Mouse (Mus musculus): Measurements from ENCODE around the gene Apol11a. TPM values are rescaled to one million over a fixed set of nuclear protein-coding genes. Genes with fewer than 3 reads are reported as not detected.
"Not testable (repeated sequence)": the region's sequence is repeated elsewhere in the genome, so short reads cannot be mapped to it uniquely, and the experiment has no call there.

Gene Apol11a
- polyA plus RNA-seq, 1 experiment = 0.25 TPM

DNA sequence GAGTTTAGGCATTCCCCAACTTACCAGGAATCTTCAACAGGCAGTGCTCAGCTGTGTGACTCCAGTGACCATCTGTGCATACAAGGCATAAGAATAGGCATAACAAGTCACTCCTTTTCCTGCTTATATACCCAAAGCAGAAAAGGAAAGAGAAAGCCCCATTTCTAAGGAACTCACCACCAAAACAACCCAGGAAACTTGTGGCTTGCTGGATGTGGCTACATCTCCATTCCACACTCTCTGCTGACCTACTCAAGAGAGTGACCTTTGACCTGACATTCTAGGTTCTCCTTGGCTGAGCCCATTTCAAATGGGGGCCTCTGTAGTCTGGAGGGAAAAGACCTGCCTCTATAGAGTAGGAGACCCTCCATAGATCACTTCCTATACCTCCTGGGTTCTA is 25.1 kb downstream of the Apol11a start, which contains the start of gene Apol7c:
Apol7c (minus strand) TSS at position 101 of the 400 bp plus-strand sequence.
- Histone ChIP-seq H3K79me2 (ENCODE audit: control insufficient read depth, insufficient read depth) (no peaks in the 10 kb centered on the region), H3ac (ENCODE audit: control insufficient read depth, insufficient read length, low read depth) (no peak within 1 kb of the TSS), H3K36me3 (ENCODE audit: control insufficient read depth, insufficient read depth) (no peaks in the 10 kb centered on the region), H3K79me3 (ENCODE audit: low read depth) (no peaks in the 10 kb centered on the region), H3K4me3 (ENCODE audit: insufficient read depth, poor library complexity, severe bottlenecking) (no peak within 1 kb of the TSS), H3K27me3 (ENCODE audit: control insufficient read depth, insufficient read depth, insufficient read length) (no peaks in the 10 kb centered on the region)
- TF ChIP-seq CTCF (IDR thresholded peaks at IDR 0.05; ENCODE audit: control insufficient read depth, insufficient read depth, insufficient read length) (no peak), USF1 (IDR thresholded peaks at IDR 0.05; ENCODE audit: low read depth) (no peak), FOSL1 (IDR thresholded peaks at IDR 0.05; ENCODE audit: insufficient read depth, low read length, poor library complexity, severe bottlenecking) (no peak), MAX (IDR thresholded peaks at IDR 0.05) (no peak), MYOG (IDR thresholded peaks at IDR 0.05; ENCODE audit: control insufficient read depth, extremely low read depth, insufficient read length) (no peak), MYOD1 (IDR thresholded peaks at IDR 0.05; ENCODE audit: control insufficient read depth, insufficient read length, low read depth) (no peak), CEBPB (IDR thresholded peaks at IDR 0.05; ENCODE audit: low read depth) (no peak)

DNA sequence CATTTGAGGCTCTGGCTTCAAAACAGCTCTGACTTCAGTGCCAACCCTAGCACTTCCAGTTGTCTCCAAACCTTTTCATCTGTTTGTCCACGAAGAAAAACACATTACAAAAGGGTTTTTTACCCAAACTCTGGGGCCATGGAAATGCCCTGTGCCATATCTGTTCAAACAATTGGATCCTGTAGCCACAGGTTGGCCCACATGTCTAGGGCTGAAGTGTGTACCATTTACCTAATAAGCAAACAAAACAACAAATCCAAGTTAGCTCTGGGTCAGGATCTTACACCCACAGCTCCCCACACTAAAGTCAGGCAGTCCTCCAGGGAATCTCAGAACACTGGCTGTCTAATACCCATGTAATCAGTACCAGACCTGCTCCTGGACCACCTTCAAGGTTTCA is 31.1 kb downstream of the Apol11a start:
- H3K36me3 ChIP-seq (ENCODE audit: control insufficient read depth, insufficient read depth); H3K27me3 ChIP-seq (ENCODE audit: control insufficient read depth, insufficient read depth, insufficient read length); H3K79me3 ChIP-seq (ENCODE audit: low read depth); H3K79me2 ChIP-seq (ENCODE audit: control insufficient read depth, insufficient read depth); H3ac ChIP-seq (ENCODE audit: control insufficient read depth, insufficient read length, low read depth); H3K4me3 ChIP-seq (ENCODE audit: insufficient read depth, poor library complexity, severe bottlenecking): not testable (repeated sequence)

DNA sequence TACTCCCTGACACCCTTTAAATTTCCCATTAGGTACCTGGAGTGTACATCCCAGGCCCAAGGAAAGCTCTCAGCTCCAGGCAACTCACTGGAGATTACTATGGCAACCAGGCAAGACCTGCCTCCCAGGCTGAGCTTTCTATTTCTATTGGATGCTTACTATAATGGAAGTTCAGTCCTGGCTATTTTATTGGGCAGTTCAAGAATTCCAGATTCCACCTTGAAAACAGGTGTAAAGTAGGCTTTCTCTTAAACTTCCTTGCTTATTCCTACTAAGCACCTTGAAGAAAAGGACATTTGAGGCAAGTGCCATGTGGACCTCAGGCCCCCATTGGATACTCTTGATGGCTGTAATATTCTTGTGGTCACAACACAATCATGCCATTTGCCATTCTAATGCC is 53.7 kb downstream of the Apol11a start, which contains the start of gene 1700025B11Rik:
1700025B11Rik (minus strand) TSS at position 101 of the 400 bp plus-strand sequence.
- TF ChIP-seq USF1 (IDR thresholded peaks at IDR 0.05; ENCODE audit: low read depth) (no peak), FOSL1 (IDR thresholded peaks at IDR 0.05; ENCODE audit: insufficient read depth, low read length, poor library complexity, severe bottlenecking) (no peak), MYOG (IDR thresholded peaks at IDR 0.05; ENCODE audit: control insufficient read depth, extremely low read depth, insufficient read length) (no peak), CEBPB (IDR thresholded peaks at IDR 0.05; ENCODE audit: low read depth) (no peak), MAX (IDR thresholded peaks at IDR 0.05) (no peak), MYOD1 (IDR thresholded peaks at IDR 0.05; ENCODE audit: control insufficient read depth, insufficient read length, low read depth) (no peak), CTCF (IDR thresholded peaks at IDR 0.05; ENCODE audit: control insufficient read depth, insufficient read depth, insufficient read length) (no peak)
- Histone ChIP-seq H3ac (ENCODE audit: control insufficient read depth, insufficient read length, low read depth) (no peak within 1 kb of the TSS), H3K36me3 (ENCODE audit: control insufficient read depth, insufficient read depth) (no peaks in the 10 kb centered on the region)

DNA sequence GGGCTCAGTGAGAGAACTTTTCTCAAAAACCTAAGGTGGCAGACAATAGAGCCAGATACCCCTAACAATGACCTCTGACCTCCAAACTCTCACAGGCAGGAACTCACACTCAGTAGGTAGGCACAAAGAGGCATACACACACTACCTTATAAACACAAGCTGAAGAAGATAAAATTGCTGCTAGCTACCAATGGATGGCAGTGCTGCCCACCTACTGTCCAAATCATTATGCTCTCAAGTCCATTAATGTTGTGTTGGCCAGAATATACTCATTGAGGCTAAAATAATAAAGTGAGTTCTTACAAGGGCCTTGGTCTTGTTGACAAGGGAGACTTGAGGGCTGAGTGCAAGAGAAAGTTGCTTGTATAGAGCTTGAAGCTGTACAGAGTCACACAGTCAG is 55.1 kb downstream of the Apol11a start:
- H3K27me3 ChIP-seq (ENCODE audit: control insufficient read depth, insufficient read depth, insufficient read length) = peaks cover 21% of the 10 kb centered on the region
- no peaks in the 10 kb centered on the region for H3K79me2 ChIP-seq (ENCODE audit: control insufficient read depth, insufficient read depth)

More for the DNA sequence above, 53.7 kb downstream of the Apol11a start, which contains the start of gene 1700025B11Rik:
- H3K79me3 ChIP-seq (ENCODE audit: low read depth) = no peaks in the 10 kb centered on the region
- peaks cover 21% of the 10 kb centered on the region for H3K27me3 ChIP-seq (ENCODE audit: control insufficient read depth, insufficient read depth, insufficient read length)
- no peak within 1 kb of the TSS for H3K4me3 ChIP-seq (ENCODE audit: insufficient read depth, poor library complexity, severe bottlenecking)
- H3K79me2 ChIP-seq (ENCODE audit: control insufficient read depth, insufficient read depth) = no peaks in the 10 kb centered on the region

More for the DNA sequence above, 55.1 kb downstream of the Apol11a start:
- no peak overlapping the region for H3ac ChIP-seq (ENCODE audit: control insufficient read depth, insufficient read length, low read depth)
- TF ChIP-seq MYOG (IDR thresholded peaks at IDR 0.05; ENCODE audit: control insufficient read depth, extremely low read depth, insufficient read length) = no peak
- no peak for TF ChIP-seq USF1 (IDR thresholded peaks at IDR 0.05; ENCODE audit: low read depth)
- no peak for TF ChIP-seq MYOD1 (IDR thresholded peaks at IDR 0.05; ENCODE audit: control insufficient read depth, insufficient read length, low read depth)
- TF ChIP-seq MAX (IDR thresholded peaks at IDR 0.05) = no peak
- no peak for TF ChIP-seq CEBPB (IDR thresholded peaks at IDR 0.05; ENCODE audit: low read depth)
- no peak for TF ChIP-seq CTCF (IDR thresholded peaks at IDR 0.05; ENCODE audit: control insufficient read depth, insufficient read depth, insufficient read length)
- TF ChIP-seq FOSL1 (IDR thresholded peaks at IDR 0.05; ENCODE audit: insufficient read depth, low read length, poor library complexity, severe bottlenecking) = no peak
- no peaks in the 10 kb centered on the region for H3K79me3 ChIP-seq (ENCODE audit: low read depth)
- H3K4me3 ChIP-seq (ENCODE audit: insufficient read depth, poor library complexity, severe bottlenecking) = no peak overlapping the region
- H3K36me3 ChIP-seq (ENCODE audit: control insufficient read depth, insufficient read depth) = no peaks in the 10 kb centered on the region

Other genes starting within 250 kb of the Apol11a start
- gene Rbfox2, start 201.3 kb upstream of the Apol11a start, polyA plus RNA-seq (2012; fragmentation: generic; extraction: Trizol) = 72.3 TPM
- 0.27 TPM for gene Apol7a, start 109.2 kb upstream of the Apol11a start, polyA plus RNA-seq (2012; fragmentation: generic; extraction: Trizol)
- 18.1 TPM for gene Apol9a, start 97.1 kb upstream of the Apol11a start, polyA plus RNA-seq (2012; fragmentation: generic; extraction: Trizol)
- not detected for gene Apol7b, start 60.8 kb upstream of the Apol11a start, polyA plus RNA-seq (2012; fragmentation: generic; extraction: Trizol)
- 0.04 TPM for gene Apol10a, start 31.2 kb upstream of the Apol11a start, polyA plus RNA-seq (2012; fragmentation: generic; extraction: Trizol)
- gene Apol7c, start 25.0 kb downstream of the Apol11a start, polyA plus RNA-seq (2012; fragmentation: generic; extraction: Trizol) = not detected
- not detected for gene 1700025B11Rik, start 53.6 kb downstream of the Apol11a start, polyA plus RNA-seq (2012; fragmentation: generic; extraction: Trizol)
- 7.6 TPM for gene Apol10b, start 87.9 kb downstream of the Apol11a start, polyA plus RNA-seq (2012; fragmentation: generic; extraction: Trizol)
- gene Gm36245, start 91.0 kb downstream of the Apol11a start, polyA plus RNA-seq (2012; fragmentation: generic; extraction: Trizol) = not detected
- gene Apol11b, start 135.0 kb downstream of the Apol11a start, polyA plus RNA-seq (2012; fragmentation: generic; extraction: Trizol) = 0.02 TPM
- gene Apol7e, start 190.6 kb downstream of the Apol11a start, polyA plus RNA-seq (2012; fragmentation: generic; extraction: Trizol) = not detected
- 49.1 TPM for gene Apol9b, start 220.8 kb downstream of the Apol11a start, polyA plus RNA-seq (2012; fragmentation: generic; extraction: Trizol)
- gene Apol8, start 248.7 kb downstream of the Apol11a start, polyA plus RNA-seq (2012; fragmentation: generic; extraction: Trizol) = 0.46 TPM